Mouse (Mus musculus): ENCODE results near the gene Dok7. TPM values are rescaled to one million over a fixed set of nuclear protein-coding genes. Genes with fewer than 3 reads are reported as not detected.

Dok7 gene
- polyA plus RNA-seq, 1 experiment from 2014 or later: 1.9 TPM

- Histone ChIP-seq H3K9me3 (replicated peaks) (no peaks in the 10 kb centered on the region; the same call in 1 of the 2 replicates), H3K9ac (no peak overlapping the region), H3K36me3 (ENCODE audit: poor library complexity, severe bottlenecking) (no peaks in the 10 kb centered on the region), H3K27ac (no peak overlapping the region), H3K4me3 (no peak overlapping the region), H3K27me3 (no peaks in the 10 kb centered on the region), H3K4me2 (no peak overlapping the region), H3K4me1 (peaks cover 14% of the 10 kb centered on the region)
- 38% methylated on average over 1 of the region's 1 CpGs for WGBS
- ATAC-seq: no peak
These were observed 74.7 kb downstream of the Dok7 start for GRCm38 (mm10) chr5:35131237-35131636.

DNA sequence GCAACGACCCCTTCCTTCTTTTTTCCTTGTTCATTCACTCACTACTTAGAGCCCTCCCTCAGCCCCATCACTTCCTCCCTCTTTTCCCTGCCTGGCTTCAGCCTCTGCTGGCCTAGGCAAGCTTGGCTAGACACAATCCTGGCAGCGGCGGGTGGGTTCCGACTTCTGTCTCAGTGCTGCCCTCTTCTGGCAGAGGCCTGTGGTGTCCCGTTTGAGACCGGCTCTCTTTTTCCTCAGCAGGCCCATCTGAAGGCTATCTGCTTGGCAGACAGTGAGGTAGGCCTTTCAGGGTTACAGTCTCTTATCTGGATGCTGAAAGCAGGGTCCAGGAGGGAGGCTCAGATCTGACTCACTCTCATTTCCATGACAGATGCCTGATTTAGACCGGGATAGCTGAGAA is 75.2 kb downstream of the Dok7 start:
- Histone ChIP-seq H3K4me2 (no peak overlapping the region), H3K4me1 (peaks cover 14% of the 10 kb centered on the region), H3K9ac (no peak overlapping the region; the same call in 1 of the 2 replicates), H3K4me3 (no peak overlapping the region), H3K27me3 (no peaks in the 10 kb centered on the region), H3K27ac (no peak overlapping the region), H3K9me3 (replicated peaks) (no peaks in the 10 kb centered on the region; the same call in 1 of the 2 replicates), H3K36me3 (ENCODE audit: poor library complexity, severe bottlenecking) (no peaks in the 10 kb centered on the region)
- ATAC-seq: peak; percentile 55
- WGBS: 4% methylated on average over 7 of the region's 7 CpGs

DNA sequence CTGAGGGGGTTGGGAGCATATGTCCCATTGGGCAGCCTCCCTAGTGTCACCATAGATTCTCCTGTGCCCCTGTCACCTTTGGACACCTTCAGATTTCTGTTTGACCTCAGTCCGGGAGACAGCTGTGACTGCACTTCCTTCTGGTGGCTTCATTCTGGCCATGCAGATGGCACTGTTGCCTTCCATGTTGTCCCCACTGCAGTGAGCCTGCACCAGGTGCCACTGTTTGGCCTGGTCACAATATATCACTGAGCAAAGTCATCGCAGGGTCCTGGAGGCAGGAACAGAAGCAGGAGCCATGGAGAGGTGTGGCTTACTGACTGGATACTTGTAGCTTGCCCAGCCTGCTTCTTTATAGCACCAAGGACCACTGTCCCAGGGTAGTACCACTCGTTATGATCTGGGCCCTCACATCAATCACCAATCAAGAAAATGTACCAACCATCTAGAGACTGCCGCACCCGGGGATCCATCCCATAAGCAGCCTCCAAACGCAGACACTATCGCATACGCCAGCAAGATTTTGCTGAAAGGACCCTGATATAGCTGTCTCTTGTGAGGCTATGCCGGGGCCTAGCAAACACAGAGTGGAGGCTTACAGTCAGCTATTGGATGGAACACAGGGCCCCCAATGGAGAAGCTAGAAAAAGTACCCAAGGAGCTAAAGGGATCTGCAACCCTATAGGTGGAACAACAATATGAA is 75.9 kb downstream of the Dok7 start:
- no peak for ATAC-seq
- no peaks in the 10 kb centered on the region for H3K36me3 ChIP-seq (ENCODE audit: poor library complexity, severe bottlenecking)
- no peak overlapping the region for H3K27ac ChIP-seq
- H3K27me3 ChIP-seq: no peaks in the 10 kb centered on the region
- no peak overlapping the region for H3K4me2 ChIP-seq
- no peak overlapping the region for H3K4me3 ChIP-seq
- 89% methylated on average over 9 of the region's 9 CpGs for WGBS
- no peak overlapping the region; the same call in none of the 2 replicates for H3K9ac ChIP-seq
- peaks cover 17% of the 10 kb centered on the region for H3K4me1 ChIP-seq
- no peaks in the 10 kb centered on the region; the same call in 1 of the 2 replicates for H3K9me3 ChIP-seq (replicated peaks)

- Histone ChIP-seq H3K27me3 (no peaks in the 10 kb centered on the region), H3K9me3 (replicated peaks) (no peaks in the 10 kb centered on the region; the same call in 1 of the 2 replicates), H3K9ac (no peak overlapping the region), H3K4me3 (no peak overlapping the region), H3K27ac (no peak overlapping the region), H3K4me2 (no peak overlapping the region), H3K4me1 (peaks cover 28% of the 10 kb centered on the region), H3K36me3 (ENCODE audit: poor library complexity, severe bottlenecking) (no peaks in the 10 kb centered on the region)
- no peak for ATAC-seq
- 87% methylated on average over 4 of the region's 4 CpGs for WGBS
These were observed 76.9 kb downstream of the Dok7 start for GRCm38 (mm10) chr5:35133468-35133867.

DNA sequence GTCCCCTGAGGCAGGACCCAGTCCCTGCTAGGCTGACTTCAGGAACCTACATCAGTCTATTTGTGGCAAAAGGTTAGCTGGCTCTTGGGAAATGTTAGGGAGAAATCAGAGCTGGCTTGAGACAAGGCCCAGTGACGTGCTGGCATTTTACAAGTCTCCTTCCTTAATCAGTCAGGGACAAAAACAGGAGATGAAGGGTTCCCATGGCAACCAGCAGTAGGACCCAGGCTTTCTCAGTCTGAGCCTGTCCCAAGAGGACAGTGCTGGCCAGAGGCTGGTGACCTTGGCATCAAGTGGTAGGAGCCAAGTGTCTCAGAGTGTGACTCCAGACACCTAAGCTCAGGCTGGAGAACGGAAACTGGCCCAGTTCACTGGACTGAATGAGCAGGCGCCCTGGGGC is 77.7 kb downstream of the Dok7 start:
- 71% methylated on average over 3 of the region's 3 CpGs for WGBS
- no peak overlapping the region for H3K4me2 ChIP-seq
- H3K36me3 ChIP-seq (ENCODE audit: poor library complexity, severe bottlenecking): no peaks in the 10 kb centered on the region
- H3K9me3 ChIP-seq (replicated peaks): no peaks in the 10 kb centered on the region; the same call in 1 of the 2 replicates
- no peaks in the 10 kb centered on the region for H3K27me3 ChIP-seq
- H3K27ac ChIP-seq: no peak overlapping the region
- no peak overlapping the region for H3K9ac ChIP-seq
- no peak for ATAC-seq
- no peak overlapping the region for H3K4me3 ChIP-seq
- peaks cover 31% of the 10 kb centered on the region for H3K4me1 ChIP-seq

DNA sequence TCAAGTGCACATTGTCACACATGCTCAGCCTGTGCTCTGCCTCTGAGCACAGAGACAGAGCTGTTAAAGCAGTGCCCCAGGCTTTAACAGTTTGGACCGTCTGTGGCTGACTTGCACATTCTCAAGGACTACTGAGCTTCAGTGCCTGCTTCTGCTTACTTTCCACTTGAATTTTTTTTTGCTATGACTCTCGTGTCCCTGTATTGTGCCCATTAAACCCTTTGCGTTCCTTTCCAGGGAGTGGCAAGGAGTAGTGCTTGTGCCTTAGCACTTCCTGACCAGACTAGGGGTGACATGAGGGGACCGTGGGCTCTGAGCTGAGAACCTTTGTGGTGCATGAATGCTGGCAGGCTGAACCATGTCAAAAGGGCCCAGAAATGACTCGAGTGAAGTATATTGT is 79.3 kb downstream of the Dok7 start:
- Histone ChIP-seq H3K27ac (no peak overlapping the region), H3K9ac (no peak overlapping the region), H3K4me1 (peaks cover 33% of the 10 kb centered on the region), H3K9me3 (replicated peaks) (no peaks in the 10 kb centered on the region), H3K4me2 (no peak overlapping the region), H3K36me3 (ENCODE audit: poor library complexity, severe bottlenecking) (no peaks in the 10 kb centered on the region), H3K4me3 (no peak overlapping the region), H3K27me3 (no peaks in the 10 kb centered on the region)
- 83% methylated on average over 5 of the region's 5 CpGs for WGBS
- no peak for ATAC-seq

Small RNAs within 50 kb of the gene (microRNA-seq; reads per million reads assigned to microRNA genes)
- 10.7 reads per million, percentile 24 among the genes with 10 or more reads in this experiment for gene Mir3097

Other genes with a start within 250 kb of the Dok7 start
- 2.2 and 3.9 TPM in 2 replicates for gene Msantd1, start 148.8 kb upstream of the Dok7 start, polyA plus RNA-seq (2015; fragmentation: Nextera tagmentation; extraction: Ambion mirVana)
- gene Rgs12, start 107.3 kb upstream of the Dok7 start, polyA plus RNA-seq (2015; fragmentation: Nextera tagmentation; extraction: Ambion mirVana): 64.7 and 71.2 TPM in 2 replicates
- 0.57 and 0.72 TPM in 2 replicates for gene Hgfac, start 15.3 kb upstream of the Dok7 start, polyA plus RNA-seq (2015; fragmentation: Nextera tagmentation; extraction: Ambion mirVana)
- gene Lrpap1, start 49.0 kb downstream of the Dok7 start, polyA plus RNA-seq (2015; fragmentation: Nextera tagmentation; extraction: Ambion mirVana): 95.2 and 104 TPM in 2 replicates
- gene Adra2c, start 221.6 kb downstream of the Dok7 start, polyA plus RNA-seq (2015; fragmentation: Nextera tagmentation; extraction: Ambion mirVana): 0.19 and 0.21 TPM in 2 replicates